Mouse (Mus musculus): ENCODE results near the gene Rad52. TPM values are rescaled to one million over a fixed set of nuclear protein-coding genes. Genes with fewer than 3 reads are reported as not detected.

The Rad52 gene
- total RNA-seq, 2 experiments from 2014 or later: 10.3 to 12.8 TPM

Other genes starting within 250 kb of the Rad52 start
- 10 to 100 TPM; 38.5 to 41.1 TPM for gene Erc1, start 54.5 kb upstream of the Rad52 start, total RNA-seq (2021)
- 100 to 1,000 TPM; 296 to 335 TPM for gene Wnk1, start 136.0 kb downstream of the Rad52 start, total RNA-seq (2021)
- not detected for gene Ninj2, start 190.7 kb downstream of the Rad52 start, total RNA-seq (2021)

All from heart, postnatal 25 days (tissue).